Mouse (Mus musculus) cortical plate, adult 2 months (tissue): ENCODE results near the gene Sec61b.

Source experiments
- CTCF ChIP-seq: fragments of 200-500 bp; IDR thresholded peaks from 2 replicates; pipeline ENCODE4 v1.5.1; 2011; ENCODE audit warnings: mild to moderate bottlenecking, control low read depth, low read length; ENCODE audit not compliant: insufficient read depth; ENCODE audit errors: extremely low read depth
- POLR2A ChIP-seq: fragments of 200-500 bp; IDR thresholded peaks from 2 replicates; pipeline ENCODE4 v1.6.1; 2011; ENCODE audit warnings: mild to moderate bottlenecking, low read length, control low read depth; ENCODE audit not compliant: insufficient read depth; ENCODE audit errors: extremely low read depth

DNA sequence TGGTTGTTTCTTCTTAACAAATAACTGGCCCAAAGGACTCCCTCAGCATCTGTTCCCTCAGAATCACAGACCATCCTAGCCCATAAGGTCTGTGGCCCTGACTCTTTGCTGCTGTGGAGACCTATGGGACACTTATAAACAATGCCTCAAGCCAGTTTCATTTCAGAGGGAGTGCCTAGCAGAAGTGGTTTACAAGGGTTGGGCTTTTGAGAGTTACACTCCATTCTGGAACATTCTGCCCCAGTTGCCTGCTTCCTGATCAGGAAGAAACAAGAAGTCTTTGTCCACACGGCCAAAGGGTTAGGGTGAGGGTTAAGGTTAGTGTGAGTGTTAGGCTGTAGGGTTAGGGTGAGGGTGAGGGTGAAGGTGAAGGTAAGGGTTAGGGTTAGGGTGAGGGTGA is 19.7 kb downstream of the Sec61b start:
- TF ChIP-seq CTCF (no peak), POLR2A (no peak)
